Mouse (Mus musculus): ENCODE measurements around the gene Ywhaq. TPM values are rescaled to one million over a fixed set of nuclear protein-coding genes. Genes with fewer than 3 reads are reported as not detected.

Ywhaq gene
- polyA plus RNA-seq (2015; fragmentation: Nextera tagmentation; extraction: Ambion mirVana): 1,072 and 1,086 TPM in 2 replicates

- H3K4me2 ChIP-seq: peak within 1 kb of the TSS; percentile 72
Measured at GRCm38 (mm10) chr12:21417100-21418070, at the start of gene Ywhaq. TSS of gene Ywhaq (minus strand) at chr12:21417637.

GRCm38 (mm10) chr12:21463448-21463891 is 46.0 kb upstream of the Ywhaq start:
- no peak for ATAC-seq (replicated peaks)
- H3K9me3 ChIP-seq: no peaks in the 10 kb centered on the region
- H3K27me3 ChIP-seq (replicated peaks): no peaks in the 10 kb centered on the region
- no peaks in the 10 kb centered on the region for H3K4me1 ChIP-seq
- no peak overlapping the region for H3K9ac ChIP-seq
- H3K4me3 ChIP-seq: no peak overlapping the region
- H3K27ac ChIP-seq: no peak overlapping the region
- no peaks in the 10 kb centered on the region for H3K36me3 ChIP-seq (replicated peaks)
- WGBS: 32% methylated on average over 5 of the region's 5 CpGs
- no peak overlapping the region for H3K4me2 ChIP-seq

More at GRCm38 (mm10) chr12:21417100-21418070, at the start of gene Ywhaq:
- H3K36me3 ChIP-seq (replicated peaks): peaks cover 20% of the 10 kb centered on the region
- H3K9ac ChIP-seq: peak within 1 kb of the TSS; percentile 94
- peak within 1 kb of the TSS; percentile 99 for H3K27ac ChIP-seq
- ATAC-seq (replicated peaks): peak; percentile 99
- H3K27me3 ChIP-seq (replicated peaks): no peaks in the 10 kb centered on the region
- WGBS: under 1% methylated on average over 100 of the region's 103 CpGs
- peak within 1 kb of the TSS; percentile 76 for H3K4me3 ChIP-seq
- H3K4me1 ChIP-seq: peaks cover 27% of the 10 kb centered on the region
- no peaks in the 10 kb centered on the region for H3K9me3 ChIP-seq

- Histone ChIP-seq H3K4me2 (no peak overlapping the region), H3K4me3 (no peak overlapping the region), H3K27me3 (replicated peaks) (no peaks in the 10 kb centered on the region), H3K9ac (no peak overlapping the region), H3K4me1 (no peaks in the 10 kb centered on the region), H3K9me3 (no peaks in the 10 kb centered on the region), H3K36me3 (replicated peaks) (no peaks in the 10 kb centered on the region), H3K27ac (no peak overlapping the region)
- ATAC-seq (replicated peaks): no peak
- WGBS: 88% methylated on average over 3 of the region's 3 CpGs
Measured at GRCm38 (mm10) chr12:21462658-21463057, 45.2 kb upstream of the Ywhaq start.

GRCm38 (mm10) chr12:21459681-21460080 is 42.2 kb upstream of the Ywhaq start:
- Histone ChIP-seq H3K9me3 (no peaks in the 10 kb centered on the region), H3K4me3 (no peak overlapping the region), H3K27me3 (replicated peaks) (no peaks in the 10 kb centered on the region), H3K4me2 (no peak overlapping the region), H3K27ac (no peak overlapping the region), H3K4me1 (no peaks in the 10 kb centered on the region), H3K9ac (no peak overlapping the region), H3K36me3 (replicated peaks) (no peaks in the 10 kb centered on the region)
- WGBS: 90% methylated on average over 4 of the region's 4 CpGs
- ATAC-seq (replicated peaks): no peak

GRCm38 (mm10) chr12:21456021-21456420 is 38.6 kb upstream of the Ywhaq start:
- Histone ChIP-seq H3K4me2 (no peak overlapping the region), H3K36me3 (replicated peaks) (no peaks in the 10 kb centered on the region), H3K4me3 (no peak overlapping the region), H3K4me1 (no peaks in the 10 kb centered on the region), H3K27me3 (replicated peaks) (no peaks in the 10 kb centered on the region), H3K27ac (no peak overlapping the region), H3K9ac (no peak overlapping the region), H3K9me3 (no peaks in the 10 kb centered on the region)
- WGBS: 84% methylated on average over 1 of the region's 1 CpGs
- ATAC-seq (replicated peaks): no peak

GRCm38 (mm10) chr12:21451752-21452151 is 34.3 kb upstream of the Ywhaq start:
- H3K4me2 ChIP-seq: no peak overlapping the region
- H3K4me1 ChIP-seq: no peaks in the 10 kb centered on the region
- no peaks in the 10 kb centered on the region for H3K9me3 ChIP-seq
- no peak overlapping the region for H3K27ac ChIP-seq
- H3K36me3 ChIP-seq (replicated peaks): no peaks in the 10 kb centered on the region
- H3K4me3 ChIP-seq: no peak overlapping the region
- H3K27me3 ChIP-seq (replicated peaks): no peaks in the 10 kb centered on the region
- no peak for ATAC-seq (replicated peaks)
- WGBS: 35% methylated on average over 1 of the region's 1 CpGs
- no peak overlapping the region for H3K9ac ChIP-seq

GRCm38 (mm10) chr12:21451351-21451750 is 33.9 kb upstream of the Ywhaq start:
- H3K27ac ChIP-seq: no peak overlapping the region
- H3K27me3 ChIP-seq (replicated peaks): no peaks in the 10 kb centered on the region
- no peak overlapping the region for H3K9ac ChIP-seq
- no peak for ATAC-seq (replicated peaks)
- H3K4me1 ChIP-seq: no peaks in the 10 kb centered on the region
- H3K4me3 ChIP-seq: no peak overlapping the region
- H3K4me2 ChIP-seq: no peak overlapping the region
- H3K9me3 ChIP-seq: no peaks in the 10 kb centered on the region
- 98% methylated on average over 2 of the region's 2 CpGs for WGBS
- H3K36me3 ChIP-seq (replicated peaks): no peaks in the 10 kb centered on the region

- H3K27ac ChIP-seq: no peak overlapping the region
- WGBS: 88% methylated on average over 3 of the region's 3 CpGs
- ATAC-seq (replicated peaks): no peak
Measured at GRCm38 (mm10) chr12:21443783-21444182, 26.3 kb upstream of the Ywhaq start.

GRCm38 (mm10) chr12:21441870-21442269 is 24.4 kb upstream of the Ywhaq start:
- Histone ChIP-seq H3K4me3 (no peak overlapping the region), H3K9me3 (no peaks in the 10 kb centered on the region), H3K27me3 (replicated peaks) (no peaks in the 10 kb centered on the region), H3K4me2 (no peak overlapping the region), H3K4me1 (0 out of 2 replicates have a peak, but pooled peaks cover 2% of the 10 kb centered on the region), H3K9ac (no peak overlapping the region), H3K27ac (no peak overlapping the region), H3K36me3 (replicated peaks) (no peaks in the 10 kb centered on the region)
- WGBS: 89% methylated on average over 1 of the region's 1 CpGs
- no peak for ATAC-seq (replicated peaks)

More at GRCm38 (mm10) chr12:21443783-21444182, 26.3 kb upstream of the Ywhaq start:
- no peak overlapping the region for H3K4me2 ChIP-seq
- no peak overlapping the region for H3K9ac ChIP-seq
- no peaks in the 10 kb centered on the region for H3K27me3 ChIP-seq (replicated peaks)
- H3K4me1 ChIP-seq: 0 out of 2 replicates have a peak, but pooled peaks cover 2% of the 10 kb centered on the region
- no peak overlapping the region for H3K4me3 ChIP-seq
- H3K9me3 ChIP-seq: no peaks in the 10 kb centered on the region
- no peaks in the 10 kb centered on the region for H3K36me3 ChIP-seq (replicated peaks)

- Histone ChIP-seq H3K4me1 (0 out of 2 replicates have a peak, but pooled peaks cover 2% of the 10 kb centered on the region), H3K4me3 (no peak overlapping the region), H3K4me2 (no peak overlapping the region), H3K9me3 (no peaks in the 10 kb centered on the region), H3K36me3 (replicated peaks) (no peaks in the 10 kb centered on the region), H3K27ac (no peak overlapping the region), H3K9ac (no peak overlapping the region), H3K27me3 (replicated peaks) (no peaks in the 10 kb centered on the region)
- 52% methylated on average over 9 of the region's 9 CpGs for WGBS
- no peak for ATAC-seq (replicated peaks)
Measured at GRCm38 (mm10) chr12:21439428-21439827, 22.0 kb upstream of the Ywhaq start.

GRCm38 (mm10) chr12:21438750-21439394 is 21.4 kb upstream of the Ywhaq start:
- 0 out of 2 replicates have a peak, but pooled peaks cover 2% of the 10 kb centered on the region for H3K4me1 ChIP-seq
- no peak overlapping the region for H3K27ac ChIP-seq
- no peaks in the 10 kb centered on the region for H3K36me3 ChIP-seq (replicated peaks)
- H3K4me3 ChIP-seq: no peak overlapping the region
- no peak overlapping the region for H3K4me2 ChIP-seq
- no peaks in the 10 kb centered on the region for H3K9me3 ChIP-seq
- no peak overlapping the region for H3K9ac ChIP-seq
- 64% methylated on average over 4 of the region's 4 CpGs for WGBS
- H3K27me3 ChIP-seq (replicated peaks): no peaks in the 10 kb centered on the region
- ATAC-seq (replicated peaks): peak; percentile 62

- no peak for ATAC-seq (replicated peaks)
- Histone ChIP-seq H3K36me3 (replicated peaks) (no peaks in the 10 kb centered on the region), H3K27me3 (replicated peaks) (no peaks in the 10 kb centered on the region), H3K9me3 (no peaks in the 10 kb centered on the region), H3K4me2 (no peak overlapping the region), H3K4me3 (no peak overlapping the region), H3K9ac (no peak overlapping the region), H3K4me1 (0 out of 2 replicates have a peak, but pooled peaks cover 2% of the 10 kb centered on the region), H3K27ac (no peak overlapping the region)
- 78% methylated on average over 3 of the region's 3 CpGs for WGBS
Measured at GRCm38 (mm10) chr12:21438294-21438693, 20.9 kb upstream of the Ywhaq start.

Data from midbrain, embryonic 15.5 days (tissue).